Mouse (Mus musculus) limb, embryonic 14.5 days (tissue): ENCODE results near the gene Rbm33. TPM values are rescaled to one million over a fixed set of nuclear protein-coding genes. Genes with fewer than 3 reads are reported as not detected.

Experiments
- ATAC-seq: fragments of 200-750 bp; cut with Nextera tagmentation; 2 replicates; pipeline ENCODE4 v1.8.0; 2017; ENCODE audit warnings: low read depth, moderate number of reproducible peaks, moderate TSS enrichment; ENCODE audit not compliant: low FRiP score
- DNase-seq: peaks from one replicate; pipeline ENCODE4 v3.0.0-alpha.2; 2015; ENCODE audit warnings: low spot score
- H3K27ac ChIP-seq: fragments of 300-500 bp; sonication (generic); replicated peaks from 2 replicates; pipeline ENCODE4 v1.5.1; 2014; ENCODE audit warnings: low read depth, mild to moderate bottlenecking, low read length, moderate library complexity, mixed read lengths
- H3K27me3 ChIP-seq: fragments of 300-500 bp; sonication (generic); 2 replicates; pipeline ENCODE4 v1.6.1; 2014; ENCODE audit warnings: low read length, mixed read lengths; ENCODE audit not compliant: control insufficient read depth, insufficient read depth
- H3K36me3 ChIP-seq: fragments of 300-500 bp; sonication (generic); 2 replicates; pipeline ENCODE4 v1.6.1; 2014; ENCODE audit warnings: mild to moderate bottlenecking, low read length, moderate library complexity, mixed read lengths; ENCODE audit not compliant: control insufficient read depth, insufficient read depth
- H3K4me1 ChIP-seq: fragments of 300-500 bp; sonication (generic); 2 replicates; pipeline ENCODE4 v1.6.1; 2014; ENCODE audit warnings: antibody characterized with exemption, low read length, mixed read lengths; ENCODE audit not compliant: control insufficient read depth, insufficient read depth
- H3K4me2 ChIP-seq: fragments of 300-500 bp; sonication (generic); replicated peaks from 2 replicates; pipeline ENCODE4 v1.6.1; 2014; ENCODE audit warnings: low read depth, mild to moderate bottlenecking, low read length, moderate library complexity; ENCODE audit not compliant: severe bottlenecking
- H3K4me3 ChIP-seq: fragments of 300-500 bp; sonication (generic); replicated peaks from 2 replicates; pipeline ENCODE4 v1.5.1; 2014; ENCODE audit warnings: low read length
- H3K9ac ChIP-seq: fragments of 300-500 bp; sonication (generic); 2 replicates; pipeline ENCODE4 v1.6.1; 2014; ENCODE audit warnings: mild to moderate bottlenecking, low read depth, low read length, moderate library complexity; ENCODE audit not compliant: severe bottlenecking
- H3K9me3 ChIP-seq: fragments of 300-500 bp; sonication (generic); 2 replicates; pipeline ENCODE4 v1.6.1; 2016; ENCODE audit warnings: low read length; ENCODE audit not compliant: control insufficient read depth
- POLR2A ChIP-seq: fragments of 200-500 bp; IDR thresholded peaks from 2 replicates; pipeline ENCODE4 v1.8.0; 2012; ENCODE audit warnings: inconsistent platforms, mild to moderate bottlenecking, moderate library complexity, borderline replicate concordance; ENCODE audit not compliant: insufficient read depth, insufficient read length; ENCODE audit errors: extremely low read depth
- WGBS: fragments of 180-500 bp; shearing (Covaris S2); extraction: QIAGEN DNeasy Blood & Tissue Kit; methylation state at CpG from one replicate; pipeline ENCODE4 v1.1.7; 2014; 5-methylcytosine and 5-hydroxymethylcytosine counted together
- polyA plus RNA-seq, 2 experiments: library from polyadenylated mRNA; depleted of rRNA in 1 of 2; stranded (reverse) in 1 of 2; unstranded in 1 of 2; fragments of >200 nt; fragmentation: Nextera tagmentation in 1 of 2; extraction: Ambion mirVana in 1 of 2; gene quantifications; 2 replicates each; pipeline versions ENCODE4 v1.2.1 to v1.2.3; 2012 to 2014

Gene Rbm33
- polyA plus RNA-seq, 2 experiments: 19.3 to 43.9 TPM

DNA sequence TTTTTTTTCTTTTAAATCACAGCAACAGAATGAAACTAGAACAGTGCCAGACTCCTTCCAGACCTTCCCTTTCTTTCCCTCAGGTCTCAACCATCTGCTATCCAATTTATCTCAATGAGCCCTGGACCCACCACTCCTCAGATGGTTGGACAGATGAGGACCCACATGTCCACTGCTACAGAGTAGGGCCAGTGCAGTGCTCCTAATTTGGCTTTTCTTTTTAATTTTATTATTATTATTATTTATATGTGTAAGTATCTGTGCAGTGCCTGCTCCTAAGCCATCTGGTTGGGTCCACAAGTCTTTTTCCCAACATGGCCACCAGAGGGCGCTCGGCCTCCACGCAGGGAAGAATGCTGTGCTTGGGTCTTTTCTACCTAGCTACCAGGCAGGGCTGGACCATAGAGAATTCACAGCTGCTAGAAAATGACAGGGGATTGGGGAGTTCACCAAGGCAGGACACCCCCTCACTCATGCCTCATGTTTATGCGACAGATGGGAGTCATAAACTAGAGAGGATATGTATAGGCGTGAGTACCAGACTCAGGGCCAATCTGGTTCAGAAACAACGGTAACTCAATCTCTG, 134.2 kb downstream of the Rbm33 start:
- DNase-seq (peak; percentile 75), ATAC-seq (peak; percentile 70; the same call in 1 of the 2 replicates)
- Histone ChIP-seq H3K9ac (no peak overlapping the region), H3K4me1 (no peaks in the 10 kb centered on the region), H3K36me3 (no peaks in the 10 kb centered on the region), H3K4me3 (no peak overlapping the region), H3K27me3 (peaks cover 7% of the 10 kb centered on the region), H3K27ac (no peak overlapping the region), H3K9me3 (no peaks in the 10 kb centered on the region), H3K4me2 (no peak overlapping the region)
- WGBS: 23% methylated on average over 6 of the region's 6 CpGs
- TF ChIP-seq POLR2A: no peak

DNA sequence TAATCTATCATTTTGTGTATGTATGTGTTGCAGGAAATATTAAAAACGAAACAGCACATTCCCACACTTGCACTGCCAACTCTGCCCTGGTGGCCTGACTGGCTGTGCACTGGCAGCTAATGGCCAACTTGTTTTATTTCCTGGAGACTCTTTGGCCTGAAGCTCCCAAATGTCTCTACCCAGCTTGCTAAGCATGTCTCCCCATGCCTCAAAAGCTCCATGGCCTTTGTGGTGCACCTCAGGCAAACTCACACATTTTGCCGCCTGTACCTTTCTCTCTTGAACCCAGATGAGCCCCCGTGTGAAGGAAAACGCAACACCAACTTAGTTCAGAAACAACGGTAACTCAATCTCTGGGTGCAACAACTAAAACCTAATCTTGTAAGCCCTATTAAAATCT, 136.2 kb downstream of the Rbm33 start:
- TF ChIP-seq POLR2A: no peak
- Histone ChIP-seq H3K4me3 (no peak overlapping the region), H3K27ac (no peak overlapping the region), H3K9ac (no peak overlapping the region), H3K9me3 (no peaks in the 10 kb centered on the region), H3K27me3 (peaks cover 21% of the 10 kb centered on the region), H3K4me2 (no peak overlapping the region), H3K4me1 (peaks cover 3% of the 10 kb centered on the region), H3K36me3 (no peaks in the 10 kb centered on the region)
- WGBS: 84% methylated on average over 5 of the region's 5 CpGs
- ATAC-seq (no peak), DNase-seq (no peak)

DNA sequence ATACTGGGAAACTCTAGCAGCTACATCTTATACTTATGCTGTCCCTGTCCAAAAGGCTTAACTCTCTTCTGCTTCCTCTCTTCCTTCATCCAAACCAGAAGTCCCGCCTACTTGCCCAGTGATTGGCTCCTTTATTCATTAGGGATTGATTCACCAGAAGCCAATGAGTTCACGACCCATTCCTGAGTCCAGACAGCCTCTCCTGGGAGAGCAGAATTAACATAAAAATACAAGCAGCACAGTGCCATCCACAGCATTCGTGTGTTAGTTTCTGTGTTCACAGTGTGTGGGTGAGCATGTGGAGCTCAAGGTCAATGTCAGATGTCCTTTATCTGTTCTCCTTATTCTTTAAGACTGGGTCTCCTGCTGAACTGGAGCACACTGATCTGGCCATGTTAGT, 136.6 kb downstream of the Rbm33 start:
- TF ChIP-seq POLR2A: no peak
- Histone ChIP-seq H3K27ac (no peak overlapping the region), H3K4me3 (no peak overlapping the region), H3K27me3 (peaks cover 25% of the 10 kb centered on the region), H3K4me1 (peaks cover 5% of the 10 kb centered on the region), H3K36me3 (no peaks in the 10 kb centered on the region), H3K4me2 (no peak overlapping the region), H3K9me3 (no peaks in the 10 kb centered on the region), H3K9ac (no peak overlapping the region)
- DNase-seq: no peak
- WGBS: 25% methylated on average over 3 of the region's 3 CpGs
- no peak for ATAC-seq

DNA sequence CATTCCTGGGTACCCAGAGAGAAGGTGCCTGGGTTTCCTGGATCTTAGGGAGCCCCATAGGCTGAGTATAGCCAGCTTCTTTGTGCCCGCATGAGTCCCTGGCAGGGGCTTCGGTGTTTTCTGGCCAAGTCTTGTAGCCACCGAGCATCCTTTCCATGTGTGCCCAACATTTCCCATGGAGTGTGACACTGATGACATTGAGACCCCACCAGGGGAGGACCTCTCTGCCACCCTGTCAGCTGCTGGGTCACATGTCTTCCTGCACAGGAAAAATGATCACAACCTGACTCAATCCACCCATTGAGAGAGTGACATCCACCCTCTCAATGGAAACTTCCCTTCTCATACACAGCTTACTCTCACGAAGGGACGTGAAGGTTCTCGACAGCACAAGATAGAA, 137.6 kb downstream of the Rbm33 start:
- H3K4me3 ChIP-seq: no peak overlapping the region
- H3K27me3 ChIP-seq: peaks cover 36% of the 10 kb centered on the region
- H3K9me3 ChIP-seq: no peaks in the 10 kb centered on the region
- 87% methylated on average over 6 of the region's 6 CpGs for WGBS
- ATAC-seq (no peak), DNase-seq (no peak)
- no peak for TF ChIP-seq POLR2A
- no peak overlapping the region for H3K4me2 ChIP-seq
- no peak overlapping the region for H3K9ac ChIP-seq
- no peak overlapping the region for H3K27ac ChIP-seq
- H3K4me1 ChIP-seq: peaks cover 11% of the 10 kb centered on the region
- no peaks in the 10 kb centered on the region for H3K36me3 ChIP-seq

DNA sequence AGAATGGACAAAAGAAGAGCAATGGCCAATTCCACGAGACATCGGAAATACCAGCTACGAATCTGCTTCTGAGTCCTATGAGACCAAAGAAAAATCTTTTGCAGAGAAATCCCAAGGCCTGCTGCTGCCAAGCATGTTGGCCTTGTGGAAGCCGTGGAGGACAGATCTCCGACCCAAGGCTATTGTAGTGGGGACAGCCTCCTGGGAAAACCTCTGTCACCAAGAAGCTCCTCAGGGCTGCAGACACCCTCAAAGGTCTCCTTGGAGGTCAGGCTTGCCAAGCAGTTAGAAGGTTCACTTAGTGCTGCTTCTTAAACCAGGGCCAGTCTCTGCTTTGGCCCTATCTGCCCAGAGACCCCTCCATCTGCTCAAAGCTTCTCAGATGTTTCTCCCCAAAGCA, 138.8 kb downstream of the Rbm33 start:
- H3K27ac ChIP-seq: no peak overlapping the region
- ATAC-seq (no peak), DNase-seq (no peak)
- H3K4me1 ChIP-seq: peaks cover 14% of the 10 kb centered on the region
- no peaks in the 10 kb centered on the region for H3K9me3 ChIP-seq
- no peak for TF ChIP-seq POLR2A
- H3K4me2 ChIP-seq: no peak overlapping the region
- no peak overlapping the region for H3K9ac ChIP-seq
- no peaks in the 10 kb centered on the region for H3K36me3 ChIP-seq
- H3K4me3 ChIP-seq: no peak overlapping the region
- H3K27me3 ChIP-seq: peaks cover 47% of the 10 kb centered on the region
- 83% methylated on average over 5 of the region's 5 CpGs for whole genome bisulfite sequencing

DNA sequence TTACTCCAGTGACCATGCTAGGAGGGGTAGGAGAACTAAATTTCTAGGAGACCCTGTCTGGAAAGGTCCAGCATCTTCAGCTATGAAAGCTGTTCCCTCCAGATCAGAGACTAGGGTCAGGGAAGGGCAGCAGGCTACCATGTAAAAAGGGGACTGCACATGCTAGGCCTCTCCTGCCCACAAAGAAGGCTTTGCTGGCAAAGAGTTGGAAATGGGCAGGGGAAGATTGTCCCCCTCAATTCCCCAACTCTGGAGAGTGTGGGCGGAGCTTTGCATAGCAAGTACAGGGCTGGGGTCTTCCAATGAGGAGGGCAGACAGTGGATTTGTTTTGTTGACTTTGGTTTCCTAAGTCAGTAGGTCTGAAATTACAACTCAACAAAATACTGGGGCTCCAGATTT, 139.4 kb downstream of the Rbm33 start:
- ATAC-seq: no peak
- DNase-seq: no peak
- no peak overlapping the region for H3K9ac ChIP-seq
- H3K27ac ChIP-seq: no peak overlapping the region
- H3K4me2 ChIP-seq: no peak overlapping the region
- WGBS: 77% methylated on average over 1 of the region's 1 CpGs
- H3K9me3 ChIP-seq: no peaks in the 10 kb centered on the region
- TF ChIP-seq POLR2A: no peak
- H3K4me3 ChIP-seq: no peak overlapping the region
- peaks cover 54% of the 10 kb centered on the region for H3K27me3 ChIP-seq
- peaks cover 14% of the 10 kb centered on the region for H3K4me1 ChIP-seq
- H3K36me3 ChIP-seq: no peaks in the 10 kb centered on the region
